Mouse (Mus musculus) megakaryocyte, embryonic 14.5 days (primary cell): Measurements from ENCODE around the gene Tenm4.

Experiments used
- FLI1 ChIP-seq: IDR thresholded peaks from 2 replicates; pipeline ENCODE4 v1.6.1; 2012; ENCODE audit warnings: low read length, inconsistent platforms, mixed read lengths
- GATA1 ChIP-seq: IDR thresholded peaks from 3 replicates; pipeline ENCODE4 v1.6.1; 2012; ENCODE audit warnings: mixed read lengths, low read length, inconsistent platforms, borderline replicate concordance

DNA sequence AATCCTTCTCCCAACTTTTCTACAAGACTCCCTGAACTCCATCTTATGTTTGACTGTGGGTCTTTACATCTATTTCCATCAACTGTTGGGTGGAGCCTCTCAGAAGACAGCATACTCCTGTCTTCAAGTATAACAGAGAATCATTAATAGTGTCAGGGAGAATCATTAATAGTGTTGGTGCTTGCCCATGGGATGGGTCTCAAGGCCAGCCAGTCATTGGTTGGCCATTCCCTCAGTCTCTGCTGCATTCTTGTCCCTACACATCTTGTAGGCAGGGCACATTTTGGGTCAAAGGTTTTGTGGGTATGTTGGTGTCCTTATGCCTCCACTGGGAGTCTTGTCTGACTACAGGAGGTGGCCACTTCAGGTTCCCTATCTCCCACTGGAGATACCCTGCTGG lies 91.1 kb downstream of the Tenm4 start:
- TF ChIP-seq GATA1: no peak
- TF ChIP-seq FLI1: no peak
